Comparison of ENCODE assay signal across 24 mouse cellular contexts in the genomic region with DNA sequence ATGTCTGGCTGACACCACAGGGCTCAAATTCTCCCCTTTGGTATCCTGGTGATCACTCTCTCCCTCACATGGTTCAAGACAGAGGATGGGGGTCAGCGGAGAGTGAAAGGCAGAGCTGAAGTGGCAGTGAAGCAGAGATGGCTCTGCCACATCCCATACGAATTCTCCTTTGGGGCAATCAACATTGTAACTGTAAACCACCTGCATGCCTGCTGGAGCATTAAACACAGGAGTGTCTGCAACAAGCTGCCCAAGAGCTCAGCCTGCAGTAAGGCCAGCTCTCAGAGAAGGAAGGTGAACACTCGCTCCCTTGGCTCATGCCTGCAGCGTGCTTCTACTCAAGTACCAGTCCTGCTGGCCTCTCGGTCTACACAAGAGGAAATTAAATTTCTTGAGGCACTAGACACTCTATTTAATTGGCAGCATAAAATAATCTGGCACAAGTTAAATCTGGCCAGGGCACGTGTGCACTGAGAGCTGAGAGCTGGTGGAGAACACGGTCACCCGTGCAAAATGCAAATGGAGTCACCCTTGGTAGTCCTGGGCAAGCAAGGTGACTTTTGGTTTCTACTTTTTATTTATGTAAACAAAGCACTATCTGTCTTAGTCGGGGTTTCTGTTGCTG. TPM values are rescaled to one million over a fixed set of nuclear protein-coding genes. Genes with fewer than 3 reads are reported as not detected.
DNase-seq lines count a peak whose midpoint lies in the region; ATAC-seq and TF ChIP-seq lines count a peak whose summit lies in the region.
"Had no signal": no experiment of that assay in that cellular context is flagged by ENCODE, and none has a peak within 500 bp of the region (broad histone marks: within the 10 kb centered on the region; RNA-seq: fewer than 3 reads in every experiment).

No protein-coding gene starts in this region.

- WGBS in kidney, postnatal 0 days = 40% methylated on average over 9 of the region's 9 CpGs
- WGBS in kidney, embryonic 16.5 days = 47% methylated on average over 9 of the region's 9 CpGs
- WGBS in spleen, adult 2 months = 36% methylated on average over 9 of the region's 9 CpGs

- no peaks in the 10 kb centered on the region for H3K27me3 ChIP-seq in kidney, postnatal 0 days (ENCODE audit: insufficient read depth, low read length)
- H3K27me3 ChIP-seq in kidney, embryonic 16.5 days (ENCODE audit: insufficient read depth, low read length) = no peaks in the 10 kb centered on the region; the same call in 1 of the 2 replicates
- H3K27me3 ChIP-seq in spleen, adult 2 months (ENCODE audit: control insufficient read depth, insufficient read depth, low read length) = no peaks in the 10 kb centered on the region
- no peaks in the 10 kb centered on the region for H3K27me3 ChIP-seq in splenic B cell, adult 2 months (ENCODE audit: control insufficient read depth, insufficient read depth, low read length, poor library complexity, severe bottlenecking)

- H3K9ac ChIP-seq in kidney, postnatal 0 days (ENCODE audit: low read depth, low read length) = no peak overlapping the region
- H3K9ac ChIP-seq in kidney, embryonic 16.5 days (replicated peaks; ENCODE audit: low read length) = no peak overlapping the region
- H3K9ac ChIP-seq: forebrain, postnatal 0 days; heart, embryonic 13.5 days; liver, embryonic 12.5 days; neural tube, embryonic 13.5 days had no signal

- TF ChIP-seq CTCF in kidney, postnatal 0 days (IDR thresholded peaks at IDR 0.05; ENCODE audit: low read depth) = no peak
- no peak for TF ChIP-seq CTCF in spleen, adult 2 months (IDR thresholded peaks at IDR 0.05; ENCODE audit: extremely low read depth, insufficient read depth, insufficient read length, insufficient replicate concordance)

- TF ChIP-seq POLR2A in spleen, adult 2 months (IDR thresholded peaks at IDR 0.05; ENCODE audit: low read depth, low read length) = no peak

- DNase-seq in kidney, postnatal 0 days (ENCODE audit: low spot score) = peak; percentile 9
- peak in 1 of 2 experiments; percentile 38 for DNase-seq in spleen, adult 2 months (ENCODE audit: low read depth in 1 of 2, low spot score in 2 of 2)
- no peak for DNase-seq in spleen, adult 12 weeks (ENCODE audit: low spot score)
- DNase-seq in kidney, postnatal 36 days = peak; percentile 2 to 5
- DNase-seq in splenic B cell, adult 2 months (ENCODE audit: low read depth, low spot score) = peak; percentile 76
- DNase-seq in neural tube, embryonic 10.5 days (ENCODE audit: extremely low spot score, low spot score) = no peak
- DNase-seq: cerebellum, adult 11-12 months; cerebellum, postnatal 10 days; forebrain, postnatal 0 days; gastrocnemius, postnatal 25 days; heart, adult 2 months; heart, postnatal 14 days; midbrain, embryonic 14.5 days had no signal

- ATAC-seq in kidney, postnatal 0 days (replicated peaks; ENCODE audit: low FRiP score, low read depth) = no peak
- ATAC-seq in kidney, embryonic 16.5 days (ENCODE audit: low FRiP score, low TSS enrichment) = no peak
- ATAC-seq: forebrain, postnatal 0 days; liver, embryonic 12.5 days had no signal

- no peak overlapping the region for H3K4me2 ChIP-seq in kidney, postnatal 0 days (ENCODE audit: low read length)
- no peak overlapping the region for H3K4me2 ChIP-seq in kidney, embryonic 16.5 days (replicated peaks; ENCODE audit: low read depth, low read length)
- H3K4me2 ChIP-seq: heart, embryonic 13.5 days; liver, embryonic 12.5 days; neural tube, embryonic 13.5 days had no signal

- no peaks in the 10 kb centered on the region for H3K36me3 ChIP-seq in kidney, postnatal 0 days (ENCODE audit: insufficient read depth, low read length)
- no peaks in the 10 kb centered on the region for H3K36me3 ChIP-seq in kidney, embryonic 16.5 days (ENCODE audit: insufficient read depth, low read length)
- no peaks in the 10 kb centered on the region for H3K36me3 ChIP-seq in spleen, adult 2 months (ENCODE audit: control insufficient read depth, insufficient read depth, low read length)
- no peaks in the 10 kb centered on the region for H3K36me3 ChIP-seq in splenic B cell, adult 2 months (ENCODE audit: control insufficient read depth, insufficient read depth, low read length, poor library complexity, severe bottlenecking)
- H3K36me3 ChIP-seq: embryonic facial prominence, embryonic 10.5 days; forebrain, embryonic 10.5 days; heart, embryonic 13.5 days; limb, embryonic 10.5 days; liver, embryonic 12.5 days; neural tube, embryonic 13.5 days had no signal

- no peaks in the 10 kb centered on the region for H3K9me3 ChIP-seq in kidney, postnatal 0 days (replicated peaks; ENCODE audit: low read length)
- H3K9me3 ChIP-seq in kidney, embryonic 16.5 days (ENCODE audit: low read length) = no peaks in the 10 kb centered on the region
- H3K9me3 ChIP-seq: embryonic facial prominence, embryonic 10.5 days; forebrain, embryonic 10.5 days; heart, embryonic 13.5 days; limb, embryonic 10.5 days; liver, embryonic 12.5 days; megakaryocyte, embryonic 14.5 days; neural tube, embryonic 13.5 days had no signal

- H3K27ac ChIP-seq in kidney, postnatal 0 days = no peak overlapping the region
- no peak overlapping the region for H3K27ac ChIP-seq in kidney, embryonic 16.5 days (ENCODE audit: low read length)
- peak overlapping the region; percentile 81 for H3K27ac ChIP-seq in spleen, adult 2 months (ENCODE audit: insufficient read depth, low read length)
- H3K27ac ChIP-seq: embryonic facial prominence, embryonic 10.5 days; forebrain, embryonic 10.5 days; heart, adult 2 months; heart, embryonic 13.5 days; layer of hippocampus, adult 2 months; limb, embryonic 10.5 days; liver, embryonic 12.5 days; neural tube, embryonic 13.5 days had no signal

- H3K4me3 ChIP-seq in kidney, postnatal 0 days (replicated peaks; ENCODE audit: low read depth, low read length) = no peak overlapping the region
- no peak overlapping the region for H3K4me3 ChIP-seq in kidney, embryonic 16.5 days (ENCODE audit: low read length)
- no peak overlapping the region for H3K4me3 ChIP-seq in spleen, adult 2 months (ENCODE audit: extremely low read depth, insufficient read depth, insufficient read length)
- H3K4me3 ChIP-seq: embryonic facial prominence, embryonic 10.5 days; forebrain, embryonic 10.5 days; heart, adult 2 months; heart, embryonic 13.5 days; layer of hippocampus, adult 2 months; limb, embryonic 10.5 days; liver, embryonic 12.5 days; megakaryocyte, embryonic 14.5 days; neural tube, embryonic 13.5 days had no signal

- no peaks in the 10 kb centered on the region for H3K4me1 ChIP-seq in kidney, postnatal 0 days (replicated peaks; ENCODE audit: insufficient read depth, low read length)
- H3K4me1 ChIP-seq in kidney, embryonic 16.5 days (ENCODE audit: insufficient read depth, low read length) = 0 out of 2 replicates have a peak, but pooled peaks cover 4% of the 10 kb centered on the region
- H3K4me1 ChIP-seq in spleen, adult 2 months (ENCODE audit: control insufficient read depth, insufficient read depth, insufficient read length) = peaks cover 49% of the 10 kb centered on the region
- H3K4me1 ChIP-seq: embryonic facial prominence, embryonic 10.5 days; forebrain, embryonic 10.5 days; heart, embryonic 13.5 days; limb, embryonic 10.5 days; liver, embryonic 12.5 days; neural tube, embryonic 13.5 days had no signal

RNA-seq across cellular contexts. Expression of a gene that starts 3.9 kb away (rescaled TPM):
- polyA plus RNA-seq in kidney, postnatal 0 days (2015; fragmentation: Nextera tagmentation; extraction: Ambion mirVana) = 1.5 and 1.7 TPM in 2 replicates
- 0.71 TPM in 1 of 2 replicates, not detected in the other for polyA plus RNA-seq in kidney, embryonic 16.5 days (2015; fragmentation: Nextera tagmentation; extraction: Ambion mirVana)
- polyA plus RNA-seq in spleen, adult 2 months (2012; rRNA removed) = 17.1 and 20.6 TPM in 2 replicates
- polyA plus RNA-seq: cortical plate, adult 2 months; embryonic facial prominence, embryonic 10.5 days; forebrain, embryonic 10.5 days; forebrain, postnatal 0 days; heart, embryonic 13.5 days; hindbrain, embryonic 11.5 days; limb, embryonic 10.5 days; midbrain, embryonic 14.5 days; neural tube, embryonic 13.5 days had no signal

RNA-seq across cellular contexts. Expression of a gene that starts 10.7 kb away (rescaled TPM):
- 14.4 and 14.9 TPM in 2 replicates for polyA plus RNA-seq in kidney, postnatal 0 days (2015; fragmentation: Nextera tagmentation; extraction: Ambion mirVana)
- 23.6 and 27.2 TPM in 2 replicates for polyA plus RNA-seq in kidney, embryonic 16.5 days (2015; fragmentation: Nextera tagmentation; extraction: Ambion mirVana)
- polyA plus RNA-seq in spleen, adult 2 months (2012; rRNA removed) = 18.2 and 26.6 TPM in 2 replicates

RNA-seq across cellular contexts. Expression of a gene that starts 34.0 kb away (rescaled TPM):
- 0.33 TPM in 1 of 2 replicates, not detected in the other for polyA plus RNA-seq in kidney, postnatal 0 days (2015; fragmentation: Nextera tagmentation; extraction: Ambion mirVana)
- polyA plus RNA-seq in kidney, embryonic 16.5 days (2015; fragmentation: Nextera tagmentation; extraction: Ambion mirVana) = not detected in 2 replicates
- not detected in 2 replicates for polyA plus RNA-seq in spleen, adult 2 months (2012; rRNA removed)
- polyA plus RNA-seq: embryonic facial prominence, embryonic 10.5 days; forebrain, embryonic 10.5 days; heart, adult 2 months; hindbrain, embryonic 11.5 days; limb, embryonic 10.5 days; liver, embryonic 12.5 days; midbrain, embryonic 14.5 days; neural tube, embryonic 13.5 days had no signal

RNA-seq across cellular contexts. Expression of a gene that starts 39.1 kb away (rescaled TPM):
- polyA plus RNA-seq in kidney, postnatal 0 days (2015; fragmentation: Nextera tagmentation; extraction: Ambion mirVana) = 3.5 and 6.6 TPM in 2 replicates
- 0.86 and 1.5 TPM in 2 replicates for polyA plus RNA-seq in kidney, embryonic 16.5 days (2015; fragmentation: Nextera tagmentation; extraction: Ambion mirVana)
- polyA plus RNA-seq in spleen, adult 2 months (2012; rRNA removed) = 4.2 and 4.8 TPM in 2 replicates
- polyA plus RNA-seq: forebrain, embryonic 10.5 days; forebrain, postnatal 0 days; neural tube, embryonic 13.5 days had no signal

Comparison
In these comparisons a context has a peak if more than half of its experiments do, and no peak if none do; other contexts are left out.
1. DNase-seq: peak in kidney, postnatal 0 days (single experiment), kidney, postnatal 36 days (2 of 2) and splenic B cell, adult 2 months (single experiment); none in spleen, adult 12 weeks (single experiment) and neural tube, embryonic 10.5 days (single experiment).